Mouse (Mus musculus) cerebellum, postnatal 10 days (tissue): ENCODE results near the gene Bpifb4.

Experiments used
- DNase-seq, 2 experiments: peaks; one replicate each; pipeline ENCODE4 v3.0.0; 2021; ENCODE audit warnings: mixed read lengths in 2 of 2

Bpifb4 gene

GRCm38 (mm10) chr2:153937843-153938242, at the start of gene Bpifb4:
Gene Bpifb4, plus strand, starts transcription at chr2:153938212.
- DNase-seq = no peak

DNA sequence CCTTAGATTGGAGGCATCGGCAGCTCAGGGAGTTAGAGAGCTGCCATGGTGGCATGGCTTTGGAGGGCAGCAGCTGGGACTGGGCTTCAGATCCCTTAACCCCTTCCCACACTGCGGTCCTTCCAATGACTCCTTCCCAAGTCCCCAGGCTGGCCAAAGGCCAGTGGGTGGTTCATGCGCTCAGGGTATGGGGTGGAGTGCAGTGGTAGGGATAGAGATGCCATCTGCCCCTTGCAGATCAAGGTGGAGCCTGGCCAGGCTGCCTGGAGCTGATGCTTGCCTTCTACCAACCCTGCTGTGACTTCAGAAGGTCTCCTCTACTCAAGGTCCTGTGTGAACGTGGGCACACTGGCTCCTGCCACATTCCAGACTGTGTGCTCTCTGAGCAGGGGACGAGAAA, 38.9 kb upstream of the Bpifb4 start:
- DNase-seq = peak; percentile 67 to 81

GRCm38 (mm10) chr2:153900088-153900487, 37.9 kb upstream of the Bpifb4 start, which contains the start of gene Bpifb6:
Gene Bpifb6, plus strand, starts transcription at chr2:153900388.
- no peak for DNase-seq

DNA sequence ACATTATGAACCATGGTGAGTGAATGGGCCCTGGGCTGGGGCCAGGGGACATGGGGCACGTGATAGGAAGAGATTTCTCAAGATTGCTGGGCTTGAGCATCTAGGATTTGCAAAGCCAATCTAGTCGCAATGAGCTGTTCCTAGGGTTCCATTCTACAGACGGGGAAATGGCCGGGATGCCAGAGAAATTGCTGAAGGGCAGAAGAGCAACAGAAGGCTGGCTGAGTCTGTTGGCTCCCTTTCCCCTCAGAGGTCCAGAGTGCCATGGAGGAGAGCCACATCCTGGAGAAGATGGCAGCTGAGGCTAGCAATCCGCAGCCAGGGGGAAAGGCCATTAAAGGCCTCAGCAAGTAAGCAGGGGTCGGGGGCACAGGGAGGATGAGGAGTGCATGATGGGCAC, 35.3 kb upstream of the Bpifb4 start:
- DNase-seq = peak; percentile 82 to 89

GRCm38 (mm10) chr2:153906626-153907025, 31.4 kb upstream of the Bpifb4 start:
- DNase-seq = no peak

- DNase-seq = peak; percentile 42 to 51
These were observed 23.9 kb upstream of the Bpifb4 start for GRCm38 (mm10) chr2:153914151-153914550.

DNA sequence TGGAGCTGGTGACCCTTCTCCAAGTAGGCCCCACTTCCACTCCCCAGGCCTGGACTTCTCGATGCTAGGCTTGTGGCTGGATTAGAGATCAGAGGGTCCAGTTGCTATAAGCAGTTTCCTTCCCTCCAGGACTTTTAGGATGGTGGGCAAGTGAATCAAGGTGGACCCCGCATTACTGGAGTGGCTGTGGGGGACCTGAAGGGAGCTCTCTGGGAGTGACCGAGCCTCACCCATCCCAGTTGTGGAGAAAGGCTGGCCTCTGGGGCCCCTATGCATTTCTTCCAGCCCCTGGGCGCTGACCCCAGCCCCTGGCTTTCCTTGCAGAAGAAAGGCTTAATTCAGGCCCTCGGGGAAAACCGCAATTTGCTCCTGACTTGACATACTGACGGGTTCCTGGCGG, 20.1 kb upstream of the Bpifb4 start, which contains the start of gene Bpifb3:
Gene Bpifb3, plus strand, starts transcription at position 301 of the 400 bp plus-strand sequence.
- DNase-seq = no peak

- no peak for DNase-seq
These were observed 16.8 kb upstream of the Bpifb4 start for GRCm38 (mm10) chr2:153921246-153921645.

GRCm38 (mm10) chr2:153929871-153930413, 8.1 kb upstream of the Bpifb4 start:
- DNase-seq = peak; percentile 88 to 90

- no peak for DNase-seq
These were observed 6.9 kb upstream of the Bpifb4 start for GRCm38 (mm10) chr2:153931125-153931524.

- peak; percentile 66 to 67 for DNase-seq
These were observed 4.7 kb upstream of the Bpifb4 start for GRCm38 (mm10) chr2:153933311-153933710.

GRCm38 (mm10) chr2:153935348-153935747, 2.7 kb upstream of the Bpifb4 start:
- DNase-seq = no peak

GRCm38 (mm10) chr2:153943537-153943936, 5.5 kb downstream of the Bpifb4 start:
- peak; percentile 83 to 88 for DNase-seq

- no peak for DNase-seq
These were observed 6.6 kb downstream of the Bpifb4 start for GRCm38 (mm10) chr2:153944567-153944966.

DNA sequence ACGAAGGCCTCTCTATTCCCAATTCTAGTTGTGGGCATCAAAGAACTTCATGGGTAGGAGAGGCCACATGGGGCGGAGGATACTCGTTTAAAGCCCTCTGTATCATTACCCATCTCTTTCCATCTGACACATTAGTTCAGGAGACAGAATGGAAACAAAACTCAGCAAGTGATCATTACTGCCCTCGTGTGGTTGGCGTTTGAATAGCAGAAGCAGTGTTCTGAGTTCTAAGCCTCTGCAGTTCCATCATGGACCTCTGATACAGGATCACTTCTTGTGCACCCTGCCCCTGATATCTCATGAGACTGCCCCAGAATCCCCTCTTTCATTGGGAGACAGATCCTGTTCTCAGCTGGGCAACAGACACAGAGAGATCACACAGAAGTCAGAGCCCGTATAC, 14.9 kb downstream of the Bpifb4 start:
- peak; percentile 87 to 91 for DNase-seq

GRCm38 (mm10) chr2:153953836-153954235, 15.8 kb downstream of the Bpifb4 start:
- peak; percentile 78 to 84 for DNase-seq

DNA sequence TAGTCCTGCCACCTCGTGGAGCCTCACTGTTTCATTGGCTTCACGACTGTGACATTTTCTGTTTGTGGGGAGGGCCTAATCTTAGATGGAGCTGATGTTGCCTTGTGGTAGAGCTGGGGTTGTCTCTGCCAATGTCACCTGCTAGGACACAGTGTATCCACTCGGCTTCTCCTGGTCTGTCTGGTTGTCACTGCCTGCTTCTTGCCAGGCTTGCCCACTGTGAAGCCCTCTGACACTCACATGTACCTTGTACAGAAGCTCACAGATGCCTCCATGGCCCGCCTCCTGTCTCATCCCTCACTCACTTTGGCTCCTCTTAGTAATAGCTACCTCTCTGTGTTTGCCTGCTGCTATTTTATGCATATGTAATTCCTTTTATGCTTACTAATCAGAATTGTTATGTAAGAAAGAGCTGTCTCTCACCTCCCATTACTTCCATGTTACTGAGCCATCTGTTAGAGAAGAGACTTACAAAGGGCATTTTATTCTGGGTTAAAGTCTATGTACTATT, 24.9 kb downstream of the Bpifb4 start:
- peak; percentile 67 to 69 for DNase-seq

GRCm38 (mm10) chr2:153963334-153963733, 25.3 kb downstream of the Bpifb4 start:
- DNase-seq = peak; percentile 96

GRCm38 (mm10) chr2:153970221-153970620, 32.2 kb downstream of the Bpifb4 start:
- no peak for DNase-seq

- DNase-seq = no peak
These were observed 36.6 kb downstream of the Bpifb4 start, which contains the start of gene Bpifa6 for GRCm38 (mm10) chr2:153974582-153974981. Gene Bpifa6, plus strand, starts transcription at chr2:153974945.

DNA sequence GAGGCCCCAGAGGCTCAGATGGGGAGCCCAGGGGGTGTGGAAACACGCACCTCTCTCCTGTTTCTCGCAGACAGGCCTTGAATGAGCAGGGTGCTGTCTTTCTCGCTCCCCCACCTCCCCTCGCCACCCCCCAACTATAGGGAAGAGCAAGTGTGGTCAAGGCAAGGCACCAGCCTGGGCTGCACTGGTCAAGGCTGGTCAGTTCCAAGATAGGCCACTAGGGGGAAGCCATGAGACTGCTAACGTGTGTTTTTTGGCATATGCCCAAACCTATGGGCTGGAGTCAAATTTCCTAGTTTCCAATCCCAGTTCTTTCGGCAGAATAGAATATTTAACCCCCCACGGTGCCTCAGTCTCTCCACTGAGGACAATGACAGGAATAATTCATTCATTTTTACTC, 57.8 kb downstream of the Bpifb4 start:
- peak; percentile 92 to 96 for DNase-seq

DNA sequence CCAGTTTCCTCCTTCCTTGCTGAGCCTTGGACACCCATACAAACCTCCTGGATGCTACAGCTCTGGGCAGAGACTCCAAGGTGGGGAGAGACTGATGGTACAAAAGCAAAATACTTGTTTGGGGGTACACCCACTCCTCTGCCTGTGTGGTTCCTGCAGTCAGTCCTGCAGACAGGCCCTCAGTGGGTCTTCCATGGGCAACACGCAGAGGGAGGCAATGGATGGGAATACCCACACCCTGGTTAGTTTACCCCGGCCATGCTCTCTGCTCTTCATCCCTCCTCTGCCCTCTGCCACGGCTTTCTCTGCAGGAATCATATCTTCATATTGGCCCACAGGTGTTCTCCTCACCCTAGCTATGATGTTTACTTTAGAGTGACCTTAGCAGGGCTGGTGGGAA, 62.5 kb downstream of the Bpifb4 start:
- DNase-seq = no peak

- DNase-seq = no peak
These were observed 63.0 kb downstream of the Bpifb4 start for GRCm38 (mm10) chr2:154001056-154001455.

DNA sequence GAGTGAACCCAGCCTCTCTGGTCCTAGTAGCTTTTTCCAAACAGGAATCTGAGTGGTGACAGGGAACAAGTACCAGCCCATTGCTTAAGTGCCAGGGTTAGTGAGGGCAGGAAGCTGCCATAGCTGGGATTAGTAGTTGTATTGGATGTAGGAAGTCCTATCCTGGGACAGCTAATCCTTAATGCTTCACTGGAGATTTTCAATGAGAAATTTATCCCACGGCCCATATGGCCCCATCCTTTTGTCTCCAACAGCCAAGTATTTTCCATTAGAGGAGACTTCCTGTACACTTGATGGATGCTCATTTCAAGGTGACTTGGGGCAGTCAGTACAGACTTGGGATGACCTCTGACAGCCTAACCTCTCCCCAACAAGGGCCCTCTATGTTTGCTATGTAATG, 66.4 kb downstream of the Bpifb4 start:
- no peak for DNase-seq

- peak in 1 of 2 experiments; percentile 17 for DNase-seq
These were observed 67.1 kb downstream of the Bpifb4 start for GRCm38 (mm10) chr2:154005094-154005493.
